Mouse (Mus musculus) cerebellum, adult 11 months (tissue): Measurements from ENCODE around the gene Cald1.

Source experiments
- DNase-seq: peaks from one replicate; pipeline ENCODE4 v3.0.0; 2022

The Cald1 gene

DNA sequence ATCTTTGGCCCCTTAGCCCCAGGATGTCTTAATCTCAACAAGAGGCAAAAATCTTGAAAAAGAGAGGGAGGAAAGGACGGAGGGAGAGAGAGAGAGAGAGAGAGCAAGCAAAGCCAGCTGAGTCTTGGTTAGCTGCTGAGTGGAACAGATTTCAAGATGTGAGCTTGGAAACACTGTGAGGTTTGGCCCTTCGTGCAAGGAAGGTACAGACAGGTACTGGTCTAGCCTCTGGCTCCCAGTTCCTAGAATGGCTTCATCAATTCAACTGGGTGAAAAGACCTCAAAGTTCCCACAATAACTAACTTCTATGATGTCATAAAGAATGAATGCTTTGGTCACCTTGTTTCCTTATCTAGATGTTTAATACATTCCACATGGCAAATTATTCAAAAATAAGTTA, 178.8 kb downstream of the Cald1 start:
- no peak for DNase-seq

DNA sequence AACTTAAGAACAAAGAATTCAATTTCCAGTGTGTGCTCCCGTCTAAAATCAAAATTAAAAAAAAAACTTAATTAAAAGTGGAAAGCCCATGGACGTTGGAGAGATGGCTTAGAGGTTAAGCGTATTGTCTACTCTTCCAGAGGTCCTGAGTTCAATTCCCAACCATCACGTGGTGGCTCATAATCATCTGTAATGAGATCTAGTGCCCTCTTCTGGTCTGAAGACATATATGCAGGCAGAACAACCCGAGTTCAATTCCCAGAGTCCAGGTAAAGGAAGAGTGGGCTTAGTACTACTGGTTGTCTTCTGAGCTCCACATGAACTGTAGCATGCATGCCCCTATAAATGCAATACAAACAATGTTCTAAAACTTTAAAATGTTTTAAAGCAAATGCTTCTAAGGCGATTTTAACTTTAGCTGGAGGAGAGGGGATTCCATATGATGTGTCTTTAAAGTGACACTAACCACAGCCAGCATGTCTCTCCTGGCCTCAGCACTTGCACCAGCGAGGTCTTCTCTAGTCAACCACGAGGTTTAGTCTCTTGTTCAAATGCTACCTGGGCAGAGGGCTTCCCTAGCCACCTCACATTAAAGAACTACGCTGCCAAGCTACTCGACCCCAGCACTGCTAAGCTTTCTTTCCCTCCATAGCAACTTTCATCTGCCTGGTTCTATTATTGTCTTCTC, 179.8 kb downstream of the Cald1 start:
- no peak for DNase-seq

DNA sequence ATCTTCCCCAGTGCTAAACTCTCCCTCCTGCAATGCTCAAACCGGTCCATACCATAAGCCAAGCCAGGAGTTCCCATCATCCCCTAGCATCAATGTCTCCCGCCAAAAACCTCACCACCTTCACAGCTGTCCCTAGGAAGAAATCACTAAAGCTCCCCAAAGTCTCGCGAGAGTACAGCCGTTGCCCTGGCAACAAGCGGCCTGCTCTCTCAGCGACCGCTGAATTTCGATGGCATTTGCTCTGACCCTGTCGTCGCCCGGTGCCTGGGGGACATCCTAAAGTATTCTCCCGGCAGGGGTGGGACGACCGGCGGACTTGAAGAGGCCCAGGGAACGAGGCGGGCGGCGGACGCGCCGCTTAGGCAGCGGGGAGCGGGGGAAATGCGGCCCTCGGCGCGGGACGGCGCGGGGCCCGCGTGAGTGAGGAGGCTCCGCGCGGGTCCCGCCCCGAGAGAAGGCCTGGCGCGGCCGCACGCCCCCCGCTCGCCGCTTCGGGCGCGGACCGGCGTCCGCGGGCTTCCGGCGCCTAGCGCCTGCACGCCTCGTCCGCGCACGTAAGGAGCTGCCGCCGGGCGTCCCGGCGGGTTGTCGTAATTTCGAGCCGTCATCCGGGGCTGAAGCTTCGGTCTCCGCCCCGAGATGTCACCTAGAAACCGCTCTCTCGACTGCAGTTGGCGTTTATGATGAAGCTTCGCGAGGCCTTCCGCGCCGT, 182.1 kb downstream of the Cald1 start, which contains the start of gene Agbl3:
Agbl3 (plus strand) TSS at position 202 of the 712 bp plus-strand sequence.
- peak; percentile 91 for DNase-seq

DNA sequence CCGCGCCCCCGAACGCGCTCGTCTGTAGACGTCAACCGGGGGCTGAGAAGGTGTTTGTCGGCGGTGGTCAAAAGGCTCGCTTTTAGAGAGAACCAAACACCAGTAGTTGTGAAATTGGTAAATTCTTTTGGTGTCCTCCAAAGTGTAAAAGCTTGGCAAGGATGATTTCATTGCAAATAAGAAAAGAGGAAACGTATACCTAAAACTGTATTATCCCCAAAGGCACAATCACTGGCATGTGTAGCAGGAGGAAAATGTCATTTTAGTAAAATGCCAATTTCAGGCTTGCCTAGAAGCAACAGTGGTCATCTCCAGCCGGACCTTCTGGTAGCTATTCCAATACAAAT, 182.6 kb downstream of the Cald1 start:
- no peak for DNase-seq

DNA sequence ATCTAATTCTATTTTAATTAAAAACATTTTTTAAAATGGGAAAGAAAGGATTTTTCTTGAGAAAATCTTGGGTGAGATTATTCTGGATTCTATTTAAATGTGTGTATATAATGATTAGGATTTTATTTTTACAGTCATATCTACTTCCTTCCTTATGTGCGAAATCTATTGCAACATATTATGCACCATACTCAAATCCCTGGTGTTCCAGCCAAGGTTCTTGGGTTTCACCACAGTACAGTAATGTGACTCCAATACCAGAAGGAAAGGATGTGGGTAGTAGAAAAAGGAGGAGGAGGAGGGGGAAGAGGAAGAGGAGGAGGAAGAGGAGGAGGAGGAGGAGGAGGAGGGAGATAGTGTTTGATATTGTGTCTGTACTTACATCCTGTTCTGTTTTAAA, 184.2 kb downstream of the Cald1 start:
- DNase-seq = no peak

DNA sequence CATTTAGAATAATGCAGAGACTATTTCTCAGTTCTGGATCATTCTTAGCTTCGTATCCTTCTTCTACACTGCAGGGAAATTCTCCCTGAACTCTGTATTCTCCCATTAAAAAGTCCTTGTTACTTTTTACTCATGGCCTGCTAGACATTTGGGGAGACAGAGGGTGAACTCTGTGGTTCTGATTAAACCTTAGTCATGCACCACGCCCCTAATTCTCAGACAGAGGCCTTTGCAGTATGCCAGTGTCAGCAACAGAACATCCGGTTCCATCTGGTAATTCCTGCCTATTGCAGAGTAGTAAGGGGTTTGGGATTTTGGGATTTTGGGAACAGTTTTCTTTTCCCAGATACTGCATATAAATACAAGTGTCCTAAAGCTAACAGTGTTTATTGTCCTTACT, 198.6 kb downstream of the Cald1 start:
- DNase-seq = no peak

DNA sequence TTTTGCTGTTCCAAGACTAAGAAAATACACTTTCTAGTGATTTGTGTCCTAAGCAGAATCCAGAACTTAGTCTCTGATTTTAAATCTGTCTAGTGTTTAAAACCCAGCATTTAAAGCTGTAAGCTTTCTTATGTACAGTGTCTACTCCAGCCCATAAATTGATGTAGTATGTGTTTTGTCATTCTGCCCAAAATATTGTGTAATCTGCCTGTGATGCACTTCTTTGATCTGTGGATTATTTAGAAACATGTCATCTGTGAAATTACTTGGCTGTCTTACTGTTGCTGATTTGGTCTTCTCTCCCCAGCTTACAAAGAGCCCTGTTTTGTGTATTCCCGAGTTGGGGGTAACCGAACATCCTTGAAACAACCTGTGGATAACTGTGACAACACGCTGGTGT, 199.6 kb downstream of the Cald1 start:
- no peak for DNase-seq

DNA sequence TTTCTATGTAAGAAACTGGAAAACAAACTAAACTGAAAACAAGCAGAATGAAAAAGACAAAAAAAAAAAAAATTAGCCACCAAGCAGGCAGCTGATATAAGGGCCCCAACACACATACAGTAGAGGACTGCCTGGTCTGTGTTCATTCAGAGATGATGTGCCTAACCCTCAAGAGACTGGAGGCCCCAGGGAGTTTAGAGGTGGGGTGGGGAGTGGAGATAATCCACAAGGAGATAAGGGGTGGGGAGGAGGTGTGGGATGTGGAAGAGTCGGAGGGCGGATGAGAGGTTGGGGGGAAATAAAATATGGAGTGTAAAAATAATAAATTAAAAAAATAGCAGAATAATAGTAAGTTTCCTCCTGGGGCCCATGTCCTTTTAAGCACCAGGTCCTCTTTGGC, 207.3 kb downstream of the Cald1 start:
- DNase-seq = no peak

DNA sequence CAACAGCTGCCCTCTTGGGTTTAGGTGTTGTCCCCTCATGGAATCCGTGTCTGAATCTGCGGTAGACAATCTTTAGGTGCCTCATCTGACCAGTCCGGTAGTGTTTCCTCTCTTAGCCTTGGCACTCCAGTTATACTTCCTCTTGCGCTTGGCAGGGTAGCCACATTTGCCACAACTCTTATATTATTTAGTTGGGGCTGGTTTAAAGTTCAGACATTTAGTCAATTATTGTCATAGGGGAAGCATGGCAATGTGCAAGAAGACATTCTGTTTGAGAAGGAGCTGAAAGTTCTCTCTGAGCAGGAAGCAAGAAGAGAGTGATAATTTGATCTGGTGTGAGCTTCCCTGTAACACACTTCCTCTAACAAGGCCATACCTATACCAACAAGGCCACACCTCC, 212.4 kb downstream of the Cald1 start:
- DNase-seq = no peak

DNA sequence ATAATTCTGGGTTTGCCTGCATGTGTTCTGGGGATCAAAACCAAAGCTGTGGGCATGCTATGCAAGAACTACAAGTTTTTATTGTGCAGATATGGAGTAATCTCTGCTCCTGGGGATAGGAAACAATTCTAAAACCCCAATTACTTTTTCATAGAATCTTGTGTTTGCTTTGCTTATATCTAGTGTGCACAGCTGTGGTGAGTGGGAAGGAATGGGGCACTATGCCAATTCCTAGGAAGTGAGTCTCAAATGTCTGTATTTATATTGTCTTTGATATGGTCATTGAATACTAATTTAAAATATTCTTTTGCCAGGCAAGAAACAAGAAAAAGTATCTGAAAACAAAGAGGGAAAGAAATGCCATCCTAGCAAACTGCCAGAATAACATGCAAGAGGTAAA, 226.1 kb downstream of the Cald1 start:
- DNase-seq = no peak
